Mouse (Mus musculus): ENCODE data around the gene Mafg. TPM values are rescaled to one million over a fixed set of nuclear protein-coding genes. Genes with fewer than 3 reads are reported as not detected.

The Mafg gene
- polyA plus RNA-seq, 1 experiment from 2014 or later = 13.2 TPM

DNA sequence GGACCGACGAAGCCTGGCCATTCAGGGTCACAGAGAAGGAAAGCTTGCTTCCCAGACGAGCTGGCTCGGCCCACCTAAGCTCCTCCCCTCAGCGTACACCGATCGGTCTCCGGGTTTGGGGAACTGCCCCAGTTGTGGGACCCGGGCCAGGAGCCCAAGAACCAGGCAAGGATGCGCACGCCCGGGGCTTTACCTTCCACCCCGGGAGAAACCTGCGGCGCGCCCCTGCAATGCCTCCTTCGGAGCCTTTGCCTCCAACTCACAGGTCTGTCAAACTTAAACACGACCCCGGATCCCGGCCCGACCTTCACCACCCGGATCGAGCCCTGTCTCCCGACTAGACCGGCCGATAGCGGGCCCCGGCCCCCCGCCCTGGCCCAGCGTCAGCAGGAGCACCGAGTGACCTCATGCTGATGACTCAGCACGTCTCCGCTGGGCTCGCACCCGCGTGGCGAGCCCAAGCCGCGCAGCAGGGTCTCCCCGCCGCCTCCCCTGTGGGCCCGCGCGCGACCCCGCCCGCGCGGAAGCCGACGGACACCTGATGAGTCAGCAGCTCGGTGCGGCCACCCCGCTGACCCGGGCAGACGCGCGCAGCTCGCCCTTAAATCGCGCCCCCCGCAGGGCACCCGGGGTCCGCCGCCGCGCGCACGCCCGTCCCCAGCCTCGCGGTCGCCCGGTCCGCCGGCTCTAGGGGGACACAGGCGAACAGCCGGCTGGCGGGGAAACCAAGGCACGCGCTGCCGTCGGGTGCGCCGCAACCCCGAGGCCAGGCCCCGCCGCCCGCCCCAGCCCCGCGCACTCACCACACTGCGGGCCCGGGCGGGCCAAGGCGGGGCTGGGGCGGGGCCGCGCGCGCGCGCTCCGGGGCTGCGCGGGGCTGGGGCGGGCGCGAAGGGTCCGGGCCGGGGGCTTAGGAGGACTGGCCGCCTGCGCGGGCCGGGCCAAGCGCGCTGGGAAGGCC, 561 bp downstream of the Mafg start:
- H3K4me3 ChIP-seq (ENCODE audit: low read length) = peak overlapping the region; percentile 76
- H3K4me1 ChIP-seq (replicated peaks; ENCODE audit: control insufficient read depth, insufficient read depth, low read length) = peaks cover 30% of the 10 kb centered on the region
- peak overlapping the region; percentile 92 for H3K9ac ChIP-seq (ENCODE audit: low read length)
- H3K36me3 ChIP-seq (ENCODE audit: control insufficient read depth, insufficient read depth, low read length) = peaks cover 7% of the 10 kb centered on the region
- WGBS = under 1% methylated on average over 83 of the region's 116 CpGs
- no peaks in the 10 kb centered on the region for H3K27me3 ChIP-seq (ENCODE audit: control insufficient read depth, insufficient read depth, low read depth, low read length)
- peak overlapping the region; percentile 92 for H3K4me2 ChIP-seq (ENCODE audit: low read depth, low read length)
- peak overlapping the region; percentile 86 for H3K27ac ChIP-seq (ENCODE audit: low read length)
- no peaks in the 10 kb centered on the region for H3K9me3 ChIP-seq (ENCODE audit: control insufficient read depth, low read length)
- peak; percentile 85 for ATAC-seq (ENCODE audit: low read depth)

DNA sequence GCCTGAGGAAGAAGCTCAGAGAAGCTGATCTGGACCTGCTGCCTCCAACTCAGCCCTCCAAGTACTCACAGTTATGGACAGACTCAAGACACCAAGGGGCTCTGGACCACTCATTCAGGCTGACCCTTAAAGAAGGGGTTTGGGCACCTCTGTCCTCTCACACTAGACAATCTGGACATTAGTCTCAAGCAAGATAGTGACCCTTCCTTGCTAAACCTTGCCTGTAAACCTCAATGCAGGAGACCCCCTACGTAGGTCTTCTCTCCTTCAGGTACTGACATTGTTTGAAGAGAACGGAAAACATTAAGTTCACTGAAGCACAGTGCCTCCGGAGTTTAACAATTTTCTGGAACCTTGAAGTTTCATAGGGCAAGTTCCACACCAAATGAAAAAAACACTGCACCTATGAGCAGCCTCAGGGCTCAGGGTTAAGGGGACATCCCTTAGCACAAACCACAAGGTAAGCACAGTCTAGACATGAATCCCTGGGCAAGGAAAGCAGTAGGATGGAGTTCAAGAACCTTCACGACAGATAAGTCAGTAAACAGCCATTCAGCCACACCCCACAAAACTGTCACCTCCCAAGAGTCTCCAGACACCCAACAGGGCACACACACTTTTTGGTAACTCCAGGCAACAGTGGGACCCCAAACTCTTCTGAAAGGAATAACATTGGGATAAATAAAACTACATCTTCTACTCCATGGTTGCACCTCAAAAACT, 1.5 kb downstream of the Mafg start:
- Histone ChIP-seq H3K4me2 (ENCODE audit: low read depth, low read length) (peak overlapping the region; percentile 92), H3K27me3 (ENCODE audit: control insufficient read depth, insufficient read depth, low read depth, low read length) (no peaks in the 10 kb centered on the region), H3K27ac (ENCODE audit: low read length) (peak overlapping the region; percentile 86), H3K9ac (ENCODE audit: low read length) (peak overlapping the region; percentile 92), H3K4me1 (replicated peaks; ENCODE audit: control insufficient read depth, insufficient read depth, low read length) (peaks cover 30% of the 10 kb centered on the region), H3K36me3 (ENCODE audit: control insufficient read depth, insufficient read depth, low read length) (peaks cover 12% of the 10 kb centered on the region), H3K9me3 (ENCODE audit: control insufficient read depth, low read length) (no peaks in the 10 kb centered on the region), H3K4me3 (ENCODE audit: low read length) (peak overlapping the region; percentile 76)
- WGBS = 46% methylated on average over 4 of the region's 4 CpGs
- no peak for ATAC-seq (ENCODE audit: low read depth)

DNA sequence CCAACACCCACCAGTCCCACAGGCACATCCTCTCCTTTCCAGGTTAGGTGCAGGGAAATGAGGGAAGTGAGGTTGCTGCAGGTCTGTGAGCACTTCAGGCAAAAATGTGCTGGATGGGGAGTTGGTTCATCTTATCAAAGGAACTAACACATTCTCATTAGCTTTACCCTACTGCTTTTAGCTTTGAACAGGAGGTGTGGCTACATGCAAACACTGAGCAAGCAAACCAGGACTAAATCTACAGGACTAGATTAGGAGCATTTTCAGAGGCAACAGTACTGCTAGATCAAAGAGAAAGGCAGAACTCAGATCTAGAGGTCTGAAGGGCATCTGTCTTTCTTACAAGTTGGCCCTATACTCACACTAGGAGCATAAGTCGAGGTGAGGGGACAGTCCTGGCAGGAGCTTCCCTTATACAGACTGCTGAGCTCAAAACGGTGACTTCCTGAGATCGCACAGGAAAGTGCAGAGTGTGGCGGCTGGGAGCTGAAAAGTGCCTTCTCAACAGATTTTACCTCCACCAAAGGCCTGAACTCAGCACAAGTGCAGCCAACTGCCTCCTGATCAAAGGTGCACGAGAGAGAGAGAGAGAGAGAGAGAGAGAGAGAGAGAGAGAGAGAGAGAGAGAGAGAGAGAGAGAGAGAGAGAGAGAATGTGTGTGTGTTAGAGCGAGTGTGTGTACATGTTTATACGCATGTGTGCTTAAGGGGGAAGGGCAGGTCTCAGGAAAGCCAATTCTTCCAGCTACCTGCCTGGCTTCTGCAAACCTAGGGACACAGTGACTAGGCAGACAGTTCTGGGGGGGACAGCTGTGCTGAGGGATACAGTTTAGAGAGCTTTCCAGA, 2.3 kb downstream of the Mafg start:
- ATAC-seq (ENCODE audit: low read depth) = no peak
- WGBS = 26% methylated on average over 7 of the region's 7 CpGs
- peak overlapping the region; percentile 4 for H3K9ac ChIP-seq (ENCODE audit: low read length)
- no peak overlapping the region for H3K4me3 ChIP-seq (ENCODE audit: low read length)
- H3K9me3 ChIP-seq (ENCODE audit: control insufficient read depth, low read length) = no peaks in the 10 kb centered on the region
- peaks cover 12% of the 10 kb centered on the region for H3K36me3 ChIP-seq (ENCODE audit: control insufficient read depth, insufficient read depth, low read length)
- peak overlapping the region; percentile 92; the same call in 1 of the 2 replicates for H3K4me2 ChIP-seq (ENCODE audit: low read depth, low read length)
- H3K4me1 ChIP-seq (replicated peaks; ENCODE audit: control insufficient read depth, insufficient read depth, low read length) = peaks cover 30% of the 10 kb centered on the region
- H3K27ac ChIP-seq (ENCODE audit: low read length) = peak overlapping the region; percentile 20; the same call in 1 of the 2 replicates
- H3K27me3 ChIP-seq (ENCODE audit: control insufficient read depth, insufficient read depth, low read depth, low read length) = no peaks in the 10 kb centered on the region

DNA sequence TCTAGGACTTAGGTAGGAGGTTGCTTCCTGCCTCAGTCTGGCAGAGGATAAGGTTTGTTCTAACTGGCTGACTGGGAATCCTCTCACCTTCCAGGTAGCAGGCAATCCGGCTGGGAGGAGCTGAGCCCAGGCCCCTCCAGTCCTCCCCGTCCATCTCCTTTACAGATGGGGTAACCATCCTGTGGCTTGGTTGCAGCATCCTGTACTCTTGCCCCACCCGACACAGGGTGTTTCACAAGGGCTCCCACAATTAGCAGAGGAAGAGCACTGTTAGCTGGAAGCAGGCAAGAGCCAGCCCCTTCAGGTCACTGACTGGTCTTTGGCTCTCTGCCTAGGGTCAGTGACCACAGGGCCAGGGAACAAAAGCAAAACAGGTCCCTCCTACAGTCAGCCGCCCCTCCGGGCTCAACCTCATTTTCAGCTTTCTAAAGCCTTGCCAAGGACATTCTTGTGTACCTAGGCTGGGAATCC, 3.0 kb downstream of the Mafg start:
- Histone ChIP-seq H3K27ac (ENCODE audit: low read length) (peak overlapping the region; percentile 24; the same call in 1 of the 2 replicates), H3K4me3 (ENCODE audit: low read length) (no peak overlapping the region), H3K9ac (ENCODE audit: low read length) (peak overlapping the region; percentile 4), H3K27me3 (ENCODE audit: control insufficient read depth, insufficient read depth, low read depth, low read length) (no peaks in the 10 kb centered on the region), H3K4me1 (replicated peaks; ENCODE audit: control insufficient read depth, insufficient read depth, low read length) (peaks cover 32% of the 10 kb centered on the region), H3K4me2 (ENCODE audit: low read depth, low read length) (peak overlapping the region; percentile 19), H3K36me3 (ENCODE audit: control insufficient read depth, insufficient read depth, low read length) (peaks cover 12% of the 10 kb centered on the region), H3K9me3 (ENCODE audit: control insufficient read depth, low read length) (no peaks in the 10 kb centered on the region)
- 45% methylated on average over 5 of the region's 5 CpGs for WGBS
- no peak for ATAC-seq (ENCODE audit: low read depth)

DNA sequence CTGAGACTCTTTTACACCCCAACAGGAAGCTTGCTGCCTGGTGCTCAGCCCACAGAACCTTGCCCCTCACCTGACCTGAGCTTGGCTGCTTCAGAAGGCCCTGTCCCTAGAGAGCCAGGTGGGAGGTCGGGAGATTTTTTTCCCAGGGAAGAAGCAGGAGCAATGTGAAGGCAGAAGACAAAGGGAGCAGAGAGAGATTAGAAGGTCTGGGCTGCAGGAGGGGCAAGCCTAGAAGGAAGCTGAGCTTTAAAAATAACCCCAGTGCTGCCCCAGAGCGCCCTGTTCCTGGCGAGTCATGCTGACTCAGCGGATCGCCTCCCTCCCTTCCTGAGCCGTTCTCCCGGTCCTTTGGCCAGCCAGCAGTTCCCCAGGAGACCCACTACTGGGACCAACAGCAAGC, 3.5 kb downstream of the Mafg start:
- Histone ChIP-seq H3K4me1 (replicated peaks; ENCODE audit: control insufficient read depth, insufficient read depth, low read length) (peaks cover 36% of the 10 kb centered on the region), H3K4me3 (ENCODE audit: low read length) (no peak overlapping the region), H3K9ac (ENCODE audit: low read length) (peak overlapping the region; percentile 4), H3K9me3 (ENCODE audit: control insufficient read depth, low read length) (no peaks in the 10 kb centered on the region), H3K36me3 (ENCODE audit: control insufficient read depth, insufficient read depth, low read length) (peaks cover 12% of the 10 kb centered on the region), H3K27ac (ENCODE audit: low read length) (peak overlapping the region; percentile 24; the same call in 1 of the 2 replicates), H3K27me3 (ENCODE audit: control insufficient read depth, insufficient read depth, low read depth, low read length) (no peaks in the 10 kb centered on the region), H3K4me2 (ENCODE audit: low read depth, low read length) (peak overlapping the region; percentile 19)
- 29% methylated on average over 7 of the region's 7 CpGs for WGBS
- ATAC-seq (ENCODE audit: low read depth) = no peak

DNA sequence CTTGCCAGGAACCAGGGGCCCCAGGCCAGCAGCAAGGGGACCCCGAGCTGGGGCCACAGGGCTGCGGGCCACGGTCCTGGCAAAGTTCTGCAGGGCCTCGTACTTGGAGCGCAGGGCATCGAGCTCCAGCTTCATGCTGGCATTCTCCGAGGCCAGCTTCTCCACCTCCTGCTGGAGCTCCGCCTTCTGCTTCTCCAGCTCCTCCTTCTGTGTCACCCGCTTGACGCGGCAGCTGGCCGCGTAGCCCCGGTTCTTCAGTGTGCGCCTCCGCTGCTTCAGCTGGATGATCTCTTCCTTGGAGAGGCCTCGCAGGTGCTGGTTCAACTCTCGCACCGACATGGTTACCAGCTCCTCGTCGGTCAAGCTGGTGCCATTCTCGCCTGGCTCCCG, 4.1 kb downstream of the Mafg start:
- no peak overlapping the region for H3K4me3 ChIP-seq (ENCODE audit: low read length)
- H3K9me3 ChIP-seq (ENCODE audit: control insufficient read depth, low read length) = no peaks in the 10 kb centered on the region
- H3K4me2 ChIP-seq (ENCODE audit: low read depth, low read length) = peak overlapping the region; percentile 19; the same call in 1 of the 2 replicates
- 82% methylated on average over 23 of the region's 23 CpGs for WGBS
- no peak overlapping the region for H3K27ac ChIP-seq (ENCODE audit: low read length)
- peaks cover 37% of the 10 kb centered on the region for H3K4me1 ChIP-seq (replicated peaks; ENCODE audit: control insufficient read depth, insufficient read depth, low read length)
- H3K27me3 ChIP-seq (ENCODE audit: control insufficient read depth, insufficient read depth, low read depth, low read length) = no peaks in the 10 kb centered on the region
- H3K9ac ChIP-seq (ENCODE audit: low read length) = no peak overlapping the region
- no peak for ATAC-seq (ENCODE audit: low read depth)
- peaks cover 12% of the 10 kb centered on the region for H3K36me3 ChIP-seq (ENCODE audit: control insufficient read depth, insufficient read depth, low read length)

DNA sequence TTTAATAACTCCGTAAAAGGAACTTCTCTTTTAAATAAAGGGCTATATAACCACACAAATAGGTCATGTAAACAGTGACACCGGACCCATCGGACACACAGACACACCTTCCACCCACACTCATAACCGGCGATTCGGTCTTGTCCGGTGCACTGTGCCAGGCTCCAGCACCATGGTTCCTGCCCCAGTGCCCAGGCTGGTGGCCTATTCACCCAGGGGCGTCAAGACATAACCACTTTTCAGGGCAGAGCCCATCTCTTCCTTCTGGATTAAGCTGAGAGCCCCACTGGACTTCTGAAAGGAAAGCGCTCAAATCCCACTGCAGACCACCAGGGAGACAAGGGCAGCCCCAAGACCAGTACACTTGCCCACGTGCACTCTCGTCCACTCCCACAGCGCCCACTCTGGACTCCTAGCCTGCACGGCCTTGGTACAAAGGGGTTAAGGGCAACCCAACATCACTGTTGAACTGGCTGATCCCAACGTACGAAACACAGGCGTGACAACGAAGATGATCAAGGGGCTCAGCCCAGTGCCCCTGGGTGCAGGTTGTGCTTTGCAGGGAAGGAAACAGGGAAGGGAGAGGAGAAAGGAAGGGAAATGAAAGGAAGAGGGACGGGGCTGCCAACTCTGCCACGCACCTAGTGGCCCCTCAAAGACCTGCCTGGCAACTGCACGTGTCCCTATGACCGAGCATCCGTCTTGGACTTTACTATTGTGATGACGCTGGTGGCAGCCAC, 4.6 kb downstream of the Mafg start:
- WGBS = 88% methylated on average over 23 of the region's 23 CpGs
- peaks cover 39% of the 10 kb centered on the region for H3K4me1 ChIP-seq (replicated peaks; ENCODE audit: control insufficient read depth, insufficient read depth, low read length)
- H3K9me3 ChIP-seq (ENCODE audit: control insufficient read depth, low read length) = no peaks in the 10 kb centered on the region

More for the DNA sequence above, 4.6 kb downstream of the Mafg start:
- no peak overlapping the region for H3K4me2 ChIP-seq (ENCODE audit: low read depth, low read length)
- ATAC-seq (ENCODE audit: low read depth) = no peak
- H3K9ac ChIP-seq (ENCODE audit: low read length) = no peak overlapping the region
- H3K27me3 ChIP-seq (ENCODE audit: control insufficient read depth, insufficient read depth, low read depth, low read length) = no peaks in the 10 kb centered on the region
- no peak overlapping the region for H3K4me3 ChIP-seq (ENCODE audit: low read length)
- no peak overlapping the region for H3K27ac ChIP-seq (ENCODE audit: low read length)
- peaks cover 12% of the 10 kb centered on the region for H3K36me3 ChIP-seq (ENCODE audit: control insufficient read depth, insufficient read depth, low read length)

All from lung, embryonic 16.5 days (tissue).